21 mouse cellular contexts compared by ENCODE assay signal in the genomic region with DNA sequence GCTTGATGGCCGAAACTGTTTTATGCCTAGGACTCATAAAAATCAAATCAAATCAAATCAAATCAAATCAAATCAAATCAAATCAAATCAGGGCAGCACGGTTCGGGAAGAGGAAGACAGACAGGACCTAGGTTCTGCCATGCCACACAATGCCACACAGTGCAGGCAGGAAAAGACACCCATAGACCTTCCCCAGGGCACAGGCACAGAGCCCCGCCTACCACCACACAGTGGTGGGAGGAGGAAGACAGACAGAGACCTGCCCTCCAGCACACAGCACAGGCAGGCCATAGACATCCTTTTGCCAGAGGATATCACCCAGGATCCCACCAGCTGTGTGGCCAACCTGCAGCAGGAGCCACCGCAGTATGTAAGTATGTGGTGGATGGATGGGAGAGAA. TPM values are rescaled to one million over a fixed set of nuclear protein-coding genes. Genes with fewer than 3 reads are reported as not detected.
DNase-seq lines count a peak whose midpoint lies in the region; ATAC-seq and TF ChIP-seq lines count a peak whose summit lies in the region.
"Had no signal": no experiment of that assay in that cellular context is flagged by ENCODE, and none has a peak within 500 bp of the region (broad histone marks: within the 10 kb centered on the region; RNA-seq: fewer than 3 reads in every experiment).

No protein-coding gene starts in this region.

- H3K27ac ChIP-seq in hindbrain, embryonic 12.5 days, result no peak overlapping the region
- H3K27ac ChIP-seq in hindbrain, embryonic 13.5 days, result no peak overlapping the region
- H3K27ac ChIP-seq: forebrain, embryonic 15.5 days; heart, embryonic 13.5 days; intestine, embryonic 15.5 days; stomach, postnatal 0 days had no signal

- TF ChIP-seq POLR2A in lung, adult 2 months (IDR thresholded peaks at IDR 0.05; ENCODE audit: borderline replicate concordance, extremely low read depth, low read depth, low read length), result no peak

- no peaks in the 10 kb centered on the region for H3K27me3 ChIP-seq in hindbrain, embryonic 12.5 days
- H3K27me3 ChIP-seq in hindbrain, embryonic 13.5 days, result no peaks in the 10 kb centered on the region
- H3K27me3 ChIP-seq in G1E (ENCODE audit: insufficient read depth, low read length), result no peaks in the 10 kb centered on the region
- no peaks in the 10 kb centered on the region for H3K27me3 ChIP-seq in megakaryocyte, embryonic 14.5 days (replicated peaks)
- H3K27me3 ChIP-seq: forebrain, embryonic 15.5 days; heart, embryonic 13.5 days; intestine, embryonic 15.5 days had no signal

- H3K36me3 ChIP-seq in hindbrain, embryonic 12.5 days, result no peaks in the 10 kb centered on the region
- no peaks in the 10 kb centered on the region for H3K36me3 ChIP-seq in hindbrain, embryonic 13.5 days
- H3K36me3 ChIP-seq in G1E (replicated peaks), result peaks cover 20% of the 10 kb centered on the region
- H3K36me3 ChIP-seq in megakaryocyte, embryonic 14.5 days (replicated peaks; ENCODE audit: low read length), result peaks cover 5% of the 10 kb centered on the region
- H3K36me3 ChIP-seq: forebrain, embryonic 15.5 days; heart, embryonic 13.5 days; intestine, embryonic 15.5 days had no signal

- H3K4me1 ChIP-seq in hindbrain, embryonic 12.5 days, result no peaks in the 10 kb centered on the region
- no peaks in the 10 kb centered on the region for H3K4me1 ChIP-seq in hindbrain, embryonic 13.5 days (replicated peaks)
- peaks cover 89% of the 10 kb centered on the region for H3K4me1 ChIP-seq in G1E (ENCODE audit: insufficient read depth, low read depth, low read length)
- peaks cover 81% of the 10 kb centered on the region for H3K4me1 ChIP-seq in megakaryocyte, embryonic 14.5 days
- no peaks in the 10 kb centered on the region for H3K4me1 ChIP-seq in lung, adult 2 months (ENCODE audit: control insufficient read depth, insufficient read depth, low read length)
- H3K4me1 ChIP-seq: intestine, embryonic 15.5 days had no signal

- ATAC-seq in hindbrain, embryonic 12.5 days (ENCODE audit: low FRiP score), result peak; percentile 54; the same call in 1 of the 2 replicates
- ATAC-seq in hindbrain, embryonic 13.5 days (ENCODE audit: low FRiP score), result no peak
- peak; percentile 46; the same call in 1 of the 2 replicates for ATAC-seq in G1E (ENCODE audit: extremely low read depth, insufficient number of reproducible peaks, low FRiP score, poor library complexity, severe bottlenecking)
- ATAC-seq: forebrain, embryonic 15.5 days; hindbrain, embryonic 16.5 days; intestine, embryonic 15.5 days had no signal

- TF ChIP-seq CTCF in G1E (IDR thresholded peaks at IDR 0.05; ENCODE audit: low read depth, low read length), result no peak
- TF ChIP-seq CTCF in lung, adult 2 months (IDR thresholded peaks at IDR 0.05; ENCODE audit: insufficient read depth, low read length), result no peak

- DNase-seq in A20 (ENCODE audit: low read depth, low spot score), result peak; percentile 25
- no peak for DNase-seq in G1E (ENCODE audit: low spot score)
- DNase-seq in left cerebral cortex, adult 8-10 months (ENCODE audit: low spot score in 2 of 2), result no peak
- DNase-seq in lung, adult 2 months, result no peak
- DNase-seq: adrenal gland, postnatal 25 days; cerebellum, adult 8-10 months; cerebellum, postnatal 36 days; heart, postnatal 36 days; kidney, adult 8-10 months; kidney, postnatal 25 days; lung, adult 18-20 months; lung, postnatal 14 days; right cerebral cortex, postnatal 14 days had no signal

- no peak overlapping the region for H3K4me3 ChIP-seq in hindbrain, embryonic 12.5 days
- H3K4me3 ChIP-seq in hindbrain, embryonic 13.5 days, result no peak overlapping the region
- H3K4me3 ChIP-seq in G1E (ENCODE audit: low read depth, low read length), result peak overlapping the region; percentile 70
- peak overlapping the region; percentile 38 for H3K4me3 ChIP-seq in megakaryocyte, embryonic 14.5 days (replicated peaks)
- H3K4me3 ChIP-seq in lung, adult 2 months (replicated peaks; ENCODE audit: extremely low read depth, low read depth, low read length), result no peak overlapping the region
- H3K4me3 ChIP-seq: forebrain, embryonic 15.5 days; heart, embryonic 13.5 days; intestine, embryonic 15.5 days had no signal

- WGBS in hindbrain, embryonic 12.5 days, result 83% methylated on average over 5 of the region's 5 CpGs
- 81% methylated on average over 5 of the region's 5 CpGs for WGBS in hindbrain, embryonic 13.5 days
- 83% methylated on average over 5 of the region's 5 CpGs for WGBS in lung, adult 2 months

- no peaks in the 10 kb centered on the region for H3K9me3 ChIP-seq in hindbrain, embryonic 12.5 days (replicated peaks)
- H3K9me3 ChIP-seq in hindbrain, embryonic 13.5 days, result no peaks in the 10 kb centered on the region
- H3K9me3 ChIP-seq in G1E (replicated peaks), result no peaks in the 10 kb centered on the region
- H3K9me3 ChIP-seq in megakaryocyte, embryonic 14.5 days, result peaks cover 7% of the 10 kb centered on the region; the same call in 1 of the 2 replicates
- H3K9me3 ChIP-seq: forebrain, embryonic 15.5 days; heart, embryonic 13.5 days; intestine, embryonic 15.5 days had no signal

- no peak overlapping the region for H3K4me2 ChIP-seq in hindbrain, embryonic 12.5 days (replicated peaks)
- no peak overlapping the region for H3K4me2 ChIP-seq in hindbrain, embryonic 13.5 days
- H3K4me2 ChIP-seq: forebrain, embryonic 15.5 days; heart, embryonic 13.5 days; intestine, embryonic 15.5 days had no signal

- H3K9ac ChIP-seq in hindbrain, embryonic 12.5 days, result no peak overlapping the region
- H3K9ac ChIP-seq in hindbrain, embryonic 13.5 days, result no peak overlapping the region
- H3K9ac ChIP-seq: forebrain, embryonic 15.5 days; heart, embryonic 13.5 days; intestine, embryonic 15.5 days had no signal

RNA-seq across cellular contexts. Expression of gene Sf3b5, which starts 13.2 kb away (rescaled TPM):
- 26.8 and 30.6 TPM in 2 replicates for polyA plus RNA-seq in hindbrain, embryonic 12.5 days (2016; fragmentation: Nextera tagmentation; extraction: Ambion mirVana)
- 26.0 and 27.1 TPM in 2 replicates for polyA plus RNA-seq in hindbrain, embryonic 13.5 days (2015; fragmentation: Nextera tagmentation; extraction: Ambion mirVana)
- total RNA-seq in G1E (2014; fragmentation: Nextera tagmentation), result 11.0 and 14.5 TPM in 2 replicates
- total RNA-seq in G1E (2017), result 18.4 and 24.3 TPM in 2 replicates
- polyA plus RNA-seq in G1E (2012), result 98.6 and 112 TPM in 2 replicates
- polyA plus RNA-seq in megakaryocyte, embryonic 14.5 days (2012; ENCODE audit: insufficient read depth, low replicate concordance), result 87.2 and 216 TPM in 2 replicates
- 1 to 10 TPM; 7.0 to 9.2 (median 7.8) TPM for total RNA-seq in left cerebral cortex, adult 8-10 months (2022)
- 29.1 and 41.2 TPM in 2 replicates for polyA plus RNA-seq in lung, adult 2 months (2012; rRNA removed)

RNA-seq across cellular contexts. Expression of gene Stx11, which starts 27.9 kb away (rescaled TPM):
- 2.2 and 3.0 TPM in 2 replicates for polyA plus RNA-seq in hindbrain, embryonic 12.5 days (2016; fragmentation: Nextera tagmentation; extraction: Ambion mirVana)
- polyA plus RNA-seq in hindbrain, embryonic 13.5 days (2015; fragmentation: Nextera tagmentation; extraction: Ambion mirVana), result 1.2 and 1.3 TPM in 2 replicates
- total RNA-seq in G1E (2014; fragmentation: Nextera tagmentation), result 34.3 and 40.0 TPM in 2 replicates
- total RNA-seq in G1E (2017), result 25.4 and 28.4 TPM in 2 replicates
- 13.3 and 13.8 TPM in 2 replicates for polyA plus RNA-seq in G1E (2012)
- polyA plus RNA-seq in megakaryocyte, embryonic 14.5 days (2012; ENCODE audit: insufficient read depth, low replicate concordance), result 35.2 and 81.5 TPM in 2 replicates
- under 1 TPM in 2 of 4 experiments, not detected in 2; 0.25 to 0.41 TPM for total RNA-seq in left cerebral cortex, adult 8-10 months (2022)
- polyA plus RNA-seq in lung, adult 2 months (2012; rRNA removed), result 16.0 and 17.1 TPM in 2 replicates

Comparison
In these comparisons a context has a peak if more than half of its experiments do, and no peak if none do; other contexts are left out.
1. H3K4me3 ChIP-seq: peak in G1E (single experiment) and megakaryocyte, embryonic 14.5 days (single experiment); none in hindbrain, embryonic 12.5 days (single experiment), hindbrain, embryonic 13.5 days (single experiment) and lung, adult 2 months (single experiment).